Mouse (Mus musculus): ENCODE measurements around the gene Fut2.

Fut2 gene

DNA sequence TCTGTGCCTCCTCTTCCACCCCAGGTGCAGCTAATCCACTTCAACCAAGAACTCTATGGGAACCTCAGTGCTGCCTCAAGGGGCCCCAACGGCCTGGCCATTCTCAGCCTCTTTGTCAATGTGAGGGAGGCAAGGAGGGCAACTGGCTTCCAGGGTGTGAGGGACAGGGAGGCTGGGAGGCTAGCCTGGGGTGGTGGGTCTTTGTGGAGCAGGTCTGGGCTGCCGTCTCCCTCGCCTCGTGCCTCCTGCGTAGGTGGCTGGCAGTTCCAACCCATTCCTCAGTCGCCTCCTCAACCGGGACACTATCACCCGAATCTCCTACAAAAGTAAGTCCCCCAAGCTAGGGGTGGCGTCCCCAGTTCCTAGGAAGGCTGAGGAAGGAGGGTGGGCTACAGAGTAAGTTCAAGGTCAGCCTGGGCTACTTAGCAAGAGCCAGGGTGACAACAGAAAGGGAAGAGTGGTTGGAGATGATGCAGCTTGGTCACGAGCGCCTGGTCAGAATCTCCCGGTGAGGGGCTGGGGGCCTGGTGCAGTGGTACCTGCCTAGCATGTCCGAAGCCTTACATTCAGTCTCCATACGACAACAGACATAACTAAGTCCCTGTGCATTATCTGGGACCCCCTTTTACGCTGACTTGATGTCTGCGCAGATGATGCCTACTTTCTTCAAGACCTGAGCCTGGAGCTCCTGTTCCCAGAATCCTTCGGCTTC, 36.8 kb upstream of the Fut2 start:
- no peak for DNase-seq (ENCODE audit: low read depth, low spot score)

DNA sequence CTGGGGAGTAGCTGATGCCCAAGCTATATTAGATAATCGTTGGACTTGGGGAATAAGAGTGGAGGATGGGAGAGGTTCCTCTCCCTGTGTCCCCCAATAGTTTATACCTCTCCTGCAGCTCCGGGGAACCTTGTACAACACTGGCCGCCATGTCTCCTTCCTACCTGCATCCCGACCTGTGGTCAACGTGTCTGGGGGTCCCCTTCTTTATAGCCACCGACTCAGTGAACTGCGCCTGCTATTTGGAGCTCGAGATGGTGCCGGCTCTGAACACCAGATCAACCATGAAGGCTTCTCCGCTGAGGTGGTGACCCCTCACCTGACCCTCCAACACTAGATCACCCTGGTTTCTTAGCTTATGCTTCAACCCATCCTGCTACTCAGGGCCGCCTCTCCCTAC, 36.1 kb upstream of the Fut2 start:
- no peak for DNase-seq (ENCODE audit: low read depth, low spot score)

DNA sequence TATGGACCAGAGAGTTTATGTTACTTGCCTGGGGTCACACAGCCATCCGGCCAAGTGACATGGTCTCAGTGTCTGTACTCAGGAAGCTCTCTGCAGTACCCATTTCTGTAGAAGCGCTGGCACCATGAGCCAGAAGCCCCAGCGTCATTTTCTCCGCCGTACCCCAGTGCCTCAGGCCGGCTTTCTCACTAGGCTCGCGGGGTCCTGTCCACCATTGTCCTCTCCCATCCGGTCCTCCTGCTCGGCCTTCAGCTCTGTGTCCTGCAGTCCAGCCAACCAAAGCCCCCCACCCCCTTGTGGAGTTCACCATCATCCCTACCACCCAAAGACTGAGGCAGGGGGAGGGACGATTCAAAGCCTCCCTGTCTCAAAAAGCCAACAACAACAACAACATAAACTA, 35.4 kb upstream of the Fut2 start:
- no peak for DNase-seq (ENCODE audit: low read depth, low spot score)

DNA sequence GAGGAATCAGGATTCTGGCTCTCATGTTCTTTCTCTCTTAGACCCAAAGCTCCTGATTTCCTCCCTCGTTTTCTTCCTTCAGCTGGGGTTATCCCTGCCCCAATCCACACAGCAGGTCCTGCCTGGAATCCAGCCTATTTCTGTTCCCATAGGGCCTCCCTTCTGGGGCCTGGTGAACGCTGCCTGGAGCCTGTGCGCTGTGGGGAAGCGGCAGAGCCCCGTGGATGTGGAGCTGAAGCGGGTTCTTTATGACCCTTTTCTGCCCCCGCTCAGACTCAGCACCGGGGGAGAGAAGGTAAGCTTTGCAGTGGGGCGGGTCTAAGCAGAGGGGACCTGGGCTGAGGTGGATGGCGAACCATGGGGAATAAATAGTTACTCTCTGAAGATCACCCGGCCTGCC, 34.9 kb upstream of the Fut2 start:
- no peak for DNase-seq (ENCODE audit: low read depth, low spot score)

DNA sequence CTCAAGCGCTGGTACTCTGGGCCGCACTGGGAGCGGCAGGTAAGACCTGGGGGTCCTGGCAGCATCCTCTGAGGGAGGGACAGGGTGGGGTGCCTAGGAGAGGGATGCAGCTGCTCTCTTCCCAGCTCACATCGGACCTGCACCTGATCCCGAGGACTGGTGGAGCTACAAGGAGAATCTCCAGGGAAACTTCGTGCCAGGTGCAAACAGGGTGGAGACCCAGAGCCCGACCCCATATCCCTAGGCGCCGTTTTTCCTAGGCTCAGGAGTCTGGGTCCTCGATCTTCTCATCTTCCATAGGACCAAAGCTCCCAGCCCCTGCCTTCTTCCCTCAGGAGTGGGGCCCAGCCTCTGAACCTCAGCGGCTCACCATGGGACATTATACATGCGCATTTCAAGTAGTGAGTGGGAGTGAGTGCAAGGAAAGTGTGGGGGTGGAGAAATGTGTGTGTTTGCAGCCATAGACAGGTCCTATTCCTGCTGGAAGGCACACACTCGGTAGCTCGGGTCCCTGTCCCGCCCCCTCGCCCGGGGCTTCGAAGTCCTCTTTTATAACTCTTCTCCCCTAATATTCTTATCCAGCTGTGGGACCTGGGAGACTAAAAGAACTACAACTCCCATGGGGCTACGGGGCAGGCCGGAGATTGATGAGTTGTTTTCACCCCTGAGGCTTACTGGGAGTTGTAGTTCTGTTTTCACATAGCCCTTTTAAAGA, 34.3 kb upstream of the Fut2 start:
- peak; percentile 87 for DNase-seq (ENCODE audit: low read depth, low spot score)

DNA sequence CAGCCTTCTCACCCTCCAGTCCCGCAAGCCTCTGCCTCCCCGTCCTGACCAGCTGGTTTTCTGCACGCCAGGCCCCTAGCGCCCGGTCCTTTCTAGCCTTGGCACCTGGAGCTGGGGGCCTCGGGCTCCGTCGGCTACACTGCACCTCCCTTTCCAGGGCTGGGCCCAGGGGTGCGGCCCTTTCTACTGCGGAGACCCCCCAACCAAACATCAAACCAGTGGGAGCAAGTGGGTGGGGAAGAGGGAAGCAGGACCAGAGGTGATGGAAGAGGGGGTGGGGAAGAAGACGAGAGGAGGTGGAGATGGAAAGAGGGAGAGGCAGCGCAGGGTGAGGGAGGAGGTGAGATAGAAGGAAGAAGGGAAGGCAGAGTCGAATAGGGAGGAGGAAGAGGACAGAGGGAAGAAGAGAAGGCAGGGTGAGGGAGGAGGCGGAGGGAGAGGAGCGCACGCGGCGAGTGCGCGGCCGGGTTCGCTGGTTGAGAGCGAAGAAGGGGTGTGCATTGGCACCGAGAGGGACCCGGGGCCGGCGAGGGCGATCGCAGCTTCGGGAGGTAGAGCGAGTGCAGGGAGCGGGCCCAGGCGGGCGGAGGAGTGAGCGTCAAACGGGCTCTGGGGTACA, 33.4 kb upstream of the Fut2 start, which contains the start of gene Car11:
TSS of gene Car11 (plus strand) at position 321 of the 619 bp plus-strand sequence.
- DNase-seq (ENCODE audit: low read depth, low spot score) = no peak

DNA sequence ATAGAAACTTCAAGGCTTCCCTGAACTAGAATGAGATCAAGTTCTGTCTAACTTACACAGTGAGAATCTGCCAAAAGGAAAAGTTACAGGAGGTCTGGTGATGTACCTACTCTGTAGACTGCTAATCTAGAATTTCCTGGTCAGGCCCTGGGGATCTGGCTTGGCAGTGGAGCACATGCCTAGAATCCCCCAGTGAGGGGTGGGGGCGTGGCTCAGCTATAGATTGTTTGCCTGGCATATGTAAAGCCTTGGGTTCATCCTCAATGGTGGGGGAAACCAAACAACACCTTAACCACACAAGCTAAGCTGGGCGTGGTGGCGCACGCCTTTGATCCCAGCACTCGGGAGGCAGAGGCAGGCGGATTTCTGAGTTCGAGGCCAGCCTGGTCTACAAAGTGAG, 31.7 kb upstream of the Fut2 start:
- no peak for DNase-seq (ENCODE audit: low read depth, low spot score)

DNA sequence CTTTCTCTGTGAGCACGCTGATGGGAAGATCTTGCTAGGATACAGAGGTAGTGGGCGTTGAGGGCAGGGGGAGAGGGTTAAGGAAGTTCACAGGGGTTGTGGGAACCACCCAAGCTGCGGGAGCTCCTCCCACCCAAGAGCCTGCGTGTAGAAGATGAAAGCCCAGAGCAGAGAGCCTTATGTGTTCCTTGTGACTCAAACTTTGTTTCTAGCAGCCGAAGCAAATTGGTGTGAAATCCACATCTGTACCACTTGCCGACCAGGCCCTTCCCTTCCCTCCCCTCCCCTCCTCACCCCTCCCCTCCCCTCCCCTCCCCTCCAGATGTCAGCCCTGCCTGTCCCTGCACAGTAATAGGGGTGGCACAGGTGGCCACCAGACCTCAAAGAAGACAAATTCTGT, 28.9 kb upstream of the Fut2 start:
- DNase-seq (ENCODE audit: low read depth, low spot score) = no peak

DNA sequence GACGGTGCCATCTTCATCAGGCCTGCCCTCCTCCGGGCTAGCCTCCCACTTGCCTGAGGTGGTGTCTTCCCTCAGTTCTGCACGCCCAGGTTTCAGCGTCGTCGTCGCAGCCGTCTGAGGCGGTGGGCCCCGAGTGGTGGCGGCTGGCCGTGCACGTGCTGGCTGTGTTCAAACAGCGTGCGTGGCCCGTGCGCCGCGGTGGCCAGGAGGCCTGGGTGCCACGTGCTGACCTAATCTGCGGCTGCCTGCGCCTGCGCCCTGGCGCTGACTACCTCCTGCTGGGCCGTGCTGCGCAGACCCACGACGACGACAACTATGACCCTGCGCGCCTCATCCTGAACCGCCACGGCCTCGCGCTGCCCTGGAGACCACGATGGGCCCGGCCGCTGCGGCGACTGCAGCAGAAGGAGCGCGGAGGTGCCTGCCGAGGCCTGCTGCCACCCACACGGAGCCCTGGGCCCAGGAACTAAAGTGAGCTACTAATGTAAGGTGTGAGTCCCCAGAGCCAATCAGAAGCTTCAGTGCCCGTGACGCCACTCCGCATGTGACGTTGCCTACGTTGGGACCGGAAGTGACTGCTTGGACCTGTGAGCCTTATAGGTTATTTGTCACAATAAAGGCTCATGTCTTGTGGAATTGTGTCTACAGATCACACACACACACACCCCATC, 27.9 kb upstream of the Fut2 start, which contains the start of gene Sec1:
TSS of gene Sec1 (minus strand) at position 482 of the 671 bp plus-strand sequence.
- DNase-seq (ENCODE audit: low read depth, low spot score) = peak; percentile 77

DNA sequence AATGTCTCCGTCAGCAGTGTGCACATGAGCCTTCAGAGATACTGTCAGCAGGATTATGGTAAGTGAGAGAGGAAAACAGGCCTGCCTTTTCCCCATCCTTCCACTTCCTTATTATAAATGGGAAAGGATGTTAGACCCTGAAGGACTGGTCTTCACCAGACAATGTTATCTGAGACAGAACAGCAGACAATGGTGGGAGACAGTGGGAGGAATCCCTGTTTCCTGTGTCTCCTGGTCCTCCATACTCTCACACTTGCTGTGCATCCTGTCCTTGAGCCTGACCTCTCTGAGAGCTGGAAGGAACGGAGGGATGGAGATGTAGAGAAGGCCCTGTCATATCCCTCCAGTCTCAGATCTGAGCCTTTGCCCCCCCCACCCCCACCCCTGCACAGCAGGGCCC, 26.2 kb upstream of the Fut2 start:
- DNase-seq (ENCODE audit: low read depth, low spot score) = no peak

DNA sequence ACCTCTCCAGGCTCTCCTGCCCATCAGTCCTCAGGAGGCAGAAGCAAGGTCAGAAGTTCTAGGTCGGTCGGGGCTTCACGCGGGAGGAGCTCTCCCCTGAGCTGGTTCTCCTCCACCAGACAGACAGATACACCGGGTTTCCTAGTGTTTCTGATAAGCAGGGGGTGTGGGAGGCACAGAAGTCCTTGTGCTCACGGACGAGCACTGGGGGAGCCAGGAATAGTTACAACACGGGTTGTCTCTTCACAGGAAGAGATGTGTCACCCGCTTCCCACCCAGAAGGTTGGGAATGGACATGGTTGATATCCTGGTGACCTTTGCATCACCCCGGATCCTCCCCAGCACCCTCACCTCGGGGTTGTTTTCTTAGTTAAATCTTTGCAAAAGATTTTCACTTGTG, 23.6 kb upstream of the Fut2 start:
- no peak for DNase-seq (ENCODE audit: low read depth, low spot score)

DNA sequence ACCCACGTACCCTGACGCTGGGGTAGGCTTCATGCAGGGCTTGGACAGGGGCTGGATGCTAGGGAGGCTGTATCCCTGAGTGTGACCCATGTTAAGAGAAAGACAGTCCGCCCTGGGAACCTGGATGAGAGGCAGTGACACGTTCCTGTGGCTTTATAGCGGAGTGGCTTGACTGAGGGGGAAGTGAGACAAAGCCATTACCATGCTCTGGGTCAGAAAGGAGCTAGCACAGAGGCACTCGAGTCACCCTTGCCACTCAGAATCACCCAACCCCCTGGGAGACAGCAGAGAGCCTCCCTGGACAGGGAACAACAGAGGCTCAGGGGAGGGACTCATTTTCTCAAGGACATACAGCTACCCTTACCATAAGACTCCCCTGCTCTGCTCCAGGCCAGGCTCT, 22.9 kb upstream of the Fut2 start:
- no peak for DNase-seq (ENCODE audit: low read depth, low spot score)

DNA sequence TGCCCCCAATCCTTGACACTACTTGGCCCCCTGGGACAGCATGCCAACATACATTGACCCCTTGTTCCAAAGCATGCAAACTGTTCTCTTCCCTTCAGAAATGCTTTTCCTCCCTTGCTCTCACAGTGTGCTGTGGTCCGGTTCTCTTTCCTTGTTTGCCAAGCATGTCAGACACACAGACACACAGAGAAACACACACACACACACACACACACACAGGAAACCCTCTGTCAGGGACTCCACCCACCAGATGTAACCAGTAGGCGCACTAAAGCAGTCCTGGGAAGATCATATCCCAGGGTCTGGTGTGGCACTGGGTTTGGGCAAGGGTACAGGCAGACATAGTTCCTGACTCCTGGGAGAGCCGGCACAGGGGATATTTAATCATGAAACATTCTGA, 20.6 kb upstream of the Fut2 start:
- no peak for DNase-seq (ENCODE audit: low read depth, low spot score)

DNA sequence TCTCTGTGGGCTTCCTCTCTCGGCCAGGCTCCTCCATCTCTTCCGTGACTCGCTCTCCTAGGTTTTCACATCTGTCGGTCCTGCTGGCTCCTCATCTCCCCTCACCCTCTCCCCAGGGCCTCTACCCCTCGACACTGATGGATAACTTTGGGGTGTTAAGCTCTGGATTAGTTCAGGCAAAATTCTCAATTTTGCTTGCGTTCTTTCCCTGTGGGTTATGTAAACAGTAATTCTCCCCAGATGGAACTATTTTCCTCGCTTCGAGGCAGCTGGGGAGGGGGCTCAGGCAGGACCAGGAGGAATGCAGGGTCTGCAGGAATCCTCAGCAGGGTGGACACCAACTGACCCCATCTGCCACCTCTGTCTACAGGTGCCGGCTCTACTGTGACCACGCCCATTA, 19.6 kb upstream of the Fut2 start:
- no peak for DNase-seq (ENCODE audit: low read depth, low spot score)

DNA sequence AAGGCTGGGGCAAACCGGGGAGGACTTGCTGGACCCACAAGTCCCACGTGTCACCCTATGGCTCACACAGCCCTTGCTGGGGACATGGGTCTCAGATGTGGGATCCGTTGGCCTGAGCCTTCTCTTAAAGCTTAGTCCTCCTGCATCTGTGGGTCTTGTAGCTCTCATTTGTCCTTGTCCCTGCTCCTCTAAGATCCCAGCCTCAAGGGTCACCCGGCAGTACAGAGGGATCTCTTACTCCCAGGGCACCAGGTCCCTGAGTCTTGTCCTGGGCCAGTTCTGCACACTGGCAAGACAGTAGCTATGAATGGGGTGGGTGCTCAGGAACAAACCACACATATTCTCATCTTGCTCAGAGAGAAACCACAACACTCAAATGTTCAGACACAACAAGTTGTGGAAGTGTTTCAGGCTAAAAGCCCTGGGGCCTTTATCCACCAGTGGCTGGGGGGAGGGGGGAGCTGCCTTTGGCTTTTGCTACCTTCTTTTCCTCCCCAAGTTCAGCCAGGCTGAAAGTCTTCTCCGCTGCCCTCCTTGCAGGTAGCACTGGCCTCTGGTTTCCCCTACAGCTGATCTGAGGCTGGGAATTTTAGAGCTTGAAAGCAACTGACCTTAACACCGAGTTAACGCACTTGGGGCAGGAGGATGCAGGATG, 17.3 kb upstream of the Fut2 start, which contains the start of gene Ntn5:
TSS of gene Ntn5 (plus strand) at position 627 of the 655 bp plus-strand sequence.
- DNase-seq (ENCODE audit: low read depth, low spot score) = no peak

DNA sequence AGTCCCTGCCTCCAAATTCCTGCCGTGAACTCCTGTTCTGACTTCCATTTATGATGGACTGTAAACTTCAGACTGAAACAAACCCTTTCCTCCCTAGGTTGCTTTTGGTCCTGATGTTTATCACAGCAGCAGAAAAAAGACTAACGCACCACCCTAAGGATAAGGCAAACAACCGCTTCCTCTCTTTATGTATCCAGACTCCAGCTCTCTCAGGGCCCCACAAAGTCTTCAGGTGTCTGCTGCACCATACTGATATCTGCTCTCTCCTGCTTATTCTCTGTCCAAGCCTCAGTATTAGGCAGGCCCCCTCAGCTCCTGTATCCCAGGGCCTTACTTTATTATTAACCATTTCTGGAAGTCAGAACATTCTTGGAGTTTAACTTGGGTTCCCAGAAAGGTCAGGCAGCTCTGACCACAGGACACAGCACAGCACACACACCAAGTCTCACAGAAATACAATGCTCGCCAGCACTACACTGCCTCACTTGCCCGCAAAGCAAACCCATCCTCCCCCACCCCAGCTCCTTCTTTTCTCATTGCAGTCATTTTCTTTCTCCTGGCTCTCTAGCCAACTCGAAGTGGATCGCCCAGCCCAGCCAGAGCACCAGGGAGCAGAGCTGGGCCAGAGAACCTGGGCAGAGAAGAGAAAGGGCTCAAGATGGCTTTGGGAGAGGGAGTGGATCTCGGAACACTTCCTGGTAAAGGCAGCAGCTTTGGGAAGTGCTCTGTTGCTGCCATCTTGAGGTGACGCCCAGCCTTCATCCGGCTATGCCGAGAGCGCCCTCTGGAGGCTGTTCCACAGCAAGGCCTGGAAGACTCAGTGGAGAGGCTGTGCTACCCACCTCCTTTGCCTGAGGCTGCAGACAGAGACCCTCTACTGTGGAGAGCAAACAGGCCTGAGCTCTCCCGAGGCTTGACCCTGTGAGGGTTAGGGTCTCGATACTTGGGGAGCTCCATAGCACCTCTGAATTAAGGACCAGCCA, 16.2 kb upstream of the Fut2 start:
- DNase-seq (ENCODE audit: low read depth, low spot score) = peak; percentile 94

DNA sequence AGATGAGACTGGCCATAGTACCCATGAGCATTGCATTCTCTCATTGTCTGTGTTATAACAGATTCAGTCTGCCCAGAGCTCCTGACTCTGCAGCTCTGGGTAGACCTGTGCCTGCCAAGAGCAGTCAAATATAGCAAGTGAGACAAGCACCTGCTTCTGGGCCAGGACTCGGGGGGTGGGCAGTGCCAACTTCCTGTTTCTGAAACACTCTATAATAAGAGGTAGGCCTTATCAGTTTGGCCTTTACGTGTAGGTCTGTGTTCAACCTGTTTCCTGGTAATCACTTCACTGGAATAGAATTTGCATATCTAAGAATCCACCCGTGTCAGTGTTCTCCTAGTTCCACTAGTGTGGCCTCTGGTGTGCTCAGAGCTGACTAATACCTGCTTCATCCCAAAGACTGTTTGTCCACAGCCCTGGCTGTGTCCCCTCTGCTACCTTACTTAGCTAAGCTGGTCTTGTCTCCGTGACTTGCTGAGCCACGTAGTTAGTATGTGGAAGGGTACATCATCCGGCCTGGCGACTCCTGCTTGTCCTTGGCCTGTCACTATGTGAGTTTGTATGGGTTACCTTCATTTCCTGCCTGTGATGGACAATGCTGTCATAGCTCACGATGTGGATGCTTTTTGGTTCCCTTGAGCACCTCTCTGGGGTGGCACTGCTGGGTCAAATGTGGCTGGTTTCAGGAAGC, 15.0 kb upstream of the Fut2 start:
- DNase-seq (ENCODE audit: low read depth, low spot score) = no peak

DNA sequence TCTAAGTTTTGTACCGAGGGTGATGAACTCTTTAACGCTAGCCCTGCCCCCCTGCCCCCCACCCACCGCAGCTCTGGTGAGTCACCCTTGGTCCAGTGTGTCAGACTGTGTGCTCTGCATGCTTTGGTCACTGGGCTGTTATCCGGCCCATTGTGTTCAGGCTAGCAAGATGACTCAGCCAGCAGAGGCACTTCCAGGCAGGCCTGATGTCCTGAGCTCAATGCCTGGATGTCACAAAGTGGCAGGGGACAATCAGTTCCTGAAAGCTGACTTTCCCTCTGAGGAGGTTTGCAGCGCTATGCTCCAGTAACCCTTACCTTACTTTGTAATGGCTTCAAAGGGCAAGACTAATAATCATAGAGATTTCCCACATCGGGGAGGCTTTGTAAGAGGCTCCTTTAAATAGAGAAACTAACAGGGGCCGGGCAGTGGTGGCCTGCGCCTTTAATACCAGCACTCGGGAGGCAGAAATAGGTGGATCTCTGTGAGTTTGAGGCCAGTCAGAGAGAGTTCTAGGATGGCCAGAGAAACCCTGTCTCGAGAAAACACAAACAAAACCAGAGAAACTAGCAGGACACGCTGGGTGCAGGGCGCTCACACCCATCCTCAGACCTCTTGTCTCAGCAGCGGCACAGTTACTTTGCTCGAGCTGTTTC, 13.9 kb upstream of the Fut2 start:
- no peak for DNase-seq (ENCODE audit: low read depth, low spot score)

DNA sequence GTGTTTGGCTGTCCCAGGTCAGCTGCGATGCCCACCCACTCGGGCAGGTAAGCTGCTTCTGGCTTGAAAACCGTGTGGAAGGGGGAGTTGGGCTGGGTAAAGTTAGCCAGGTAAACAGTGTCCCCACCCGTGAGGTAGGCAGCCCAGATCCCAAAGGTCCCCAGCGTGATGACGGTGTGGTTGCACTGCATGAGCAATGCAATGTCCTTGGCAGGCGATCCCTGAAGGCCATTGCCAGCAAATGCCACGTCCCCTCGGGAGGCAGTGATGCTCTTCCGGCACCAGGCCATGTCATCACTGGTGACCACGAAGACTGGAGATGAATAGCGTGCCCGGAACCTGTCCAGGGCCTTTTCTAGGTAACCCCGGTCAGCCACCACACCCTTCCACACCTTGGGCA, 12.3 kb upstream of the Fut2 start:
- DNase-seq (ENCODE audit: low read depth, low spot score) = no peak

Data from ZHBTc4 (cell line).